Mouse (Mus musculus) layer of hippocampus, adult 18-20 months (tissue): Measurements from ENCODE around the gene Scrn2. TPM values are rescaled to one million over a fixed set of nuclear protein-coding genes. Genes with fewer than 3 reads are reported as not detected.
A peak's percentile ranks its signal among the peaks of the same experiment; 100 is the strongest.

Experiments used
- DNase-seq, 2 experiments: peaks; one replicate each; pipeline ENCODE4 v3.0.0; 2022; ENCODE audit warnings: low spot score in 2 of 2
- microRNA-seq, 2 experiments: library from miRNA; unstranded; fragments of <30 nt; microRNA quantifications; one replicate each; pipeline ENCODE4 v1.2.0; 2021
- total RNA-seq, 2 experiments: library from RNA; stranded (reverse); gene quantifications; 2 replicates each; pipeline ENCODE4 v1.2.3; 2021

The Scrn2 gene
- total RNA-seq, 2 experiments from 2014 or later = 4.0 to 4.9 TPM

DNA sequence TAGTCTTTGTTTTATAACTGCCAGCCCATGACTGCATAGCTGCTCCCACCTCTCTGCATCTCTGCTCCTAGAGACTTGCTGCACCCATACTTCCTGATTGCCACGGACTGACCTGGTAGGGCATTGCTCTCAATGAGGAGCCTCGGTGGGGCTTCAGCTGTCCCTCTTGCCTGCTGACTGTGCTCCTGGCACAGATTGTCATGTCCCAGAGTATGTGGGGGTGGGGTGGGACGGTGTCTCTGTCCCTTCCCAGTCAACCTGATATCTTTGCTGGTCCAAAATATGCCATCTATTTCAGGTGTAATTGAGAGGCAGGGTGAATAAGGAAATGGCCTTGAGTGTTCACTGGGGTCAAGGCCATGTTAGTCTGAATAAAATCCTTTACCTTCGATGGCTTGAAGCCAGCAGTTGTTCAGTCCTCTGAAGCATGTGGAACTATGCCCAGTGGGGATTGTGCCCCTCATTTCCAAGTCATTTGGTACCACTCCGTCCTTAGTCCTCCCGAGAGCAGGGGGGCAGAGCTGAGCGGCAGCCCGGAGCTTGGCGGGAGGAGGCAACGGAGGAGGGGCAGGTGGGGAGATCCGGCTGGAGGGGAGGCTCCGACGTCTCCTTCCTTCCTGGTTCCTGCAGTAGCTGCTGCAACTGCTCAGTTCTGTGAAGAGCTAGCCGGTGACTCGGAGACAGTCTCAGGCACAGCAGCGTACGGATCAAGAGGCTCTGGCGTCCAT, 20.6 kb downstream of the Scrn2 start, which contains the start of gene Osbpl7:
TSS of gene Osbpl7 (plus strand) at position 413 of the 728 bp plus-strand sequence.
- DNase-seq = peak; percentile 81 to 82

DNA sequence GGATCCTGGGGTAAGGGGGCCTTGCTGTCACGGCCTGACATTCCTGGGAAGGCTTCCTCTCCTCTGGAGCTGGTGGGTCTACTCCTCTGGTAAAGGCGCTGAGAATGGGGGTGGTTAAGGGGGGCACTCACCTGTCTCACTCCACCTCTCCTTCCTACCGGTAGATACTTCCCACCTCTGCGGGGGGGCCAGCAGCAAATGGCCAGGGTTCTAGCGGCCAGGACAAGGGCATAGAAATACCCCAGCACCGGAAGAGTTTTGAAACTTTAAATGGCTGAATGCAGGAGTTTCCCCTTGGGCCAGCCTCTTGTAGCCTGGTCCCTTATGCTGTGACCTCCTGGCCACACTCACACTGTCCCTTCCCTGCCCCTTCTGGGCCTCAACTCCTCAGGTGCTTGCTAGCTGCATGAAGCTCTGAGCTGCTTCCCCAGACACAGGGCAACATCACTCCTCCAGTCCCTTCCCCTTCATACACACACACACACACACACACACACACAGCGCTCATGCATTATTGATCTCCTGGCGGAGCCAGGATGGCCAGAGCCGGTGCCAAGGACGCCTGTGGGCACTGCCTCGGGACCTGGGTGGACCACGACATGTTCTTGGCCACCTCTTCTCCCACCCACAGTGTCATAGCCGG, 21.3 kb downstream of the Scrn2 start:
- no peak for DNase-seq

DNA sequence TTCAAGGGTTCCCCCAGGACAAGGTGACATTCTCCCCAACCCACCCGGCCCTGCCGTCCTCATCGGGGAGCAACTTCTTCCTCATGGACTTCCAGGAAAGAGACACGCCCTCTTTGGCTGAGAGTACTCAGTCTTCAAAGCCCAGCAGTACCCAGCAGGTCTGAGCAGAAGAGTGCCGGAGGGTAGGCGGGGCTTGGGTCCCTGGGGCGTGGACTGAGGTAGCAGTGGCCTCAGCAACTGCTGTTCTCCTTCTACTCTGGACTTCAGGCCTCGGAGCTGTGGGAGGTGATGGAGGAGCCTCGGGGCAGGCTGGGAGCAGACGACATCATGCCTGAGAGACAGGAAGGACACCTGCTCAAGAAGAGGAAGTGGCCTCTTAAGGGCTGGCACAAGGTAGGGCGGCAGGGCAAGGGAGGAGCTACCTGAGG, 22.5 kb downstream of the Scrn2 start:
- no peak for DNase-seq

DNA sequence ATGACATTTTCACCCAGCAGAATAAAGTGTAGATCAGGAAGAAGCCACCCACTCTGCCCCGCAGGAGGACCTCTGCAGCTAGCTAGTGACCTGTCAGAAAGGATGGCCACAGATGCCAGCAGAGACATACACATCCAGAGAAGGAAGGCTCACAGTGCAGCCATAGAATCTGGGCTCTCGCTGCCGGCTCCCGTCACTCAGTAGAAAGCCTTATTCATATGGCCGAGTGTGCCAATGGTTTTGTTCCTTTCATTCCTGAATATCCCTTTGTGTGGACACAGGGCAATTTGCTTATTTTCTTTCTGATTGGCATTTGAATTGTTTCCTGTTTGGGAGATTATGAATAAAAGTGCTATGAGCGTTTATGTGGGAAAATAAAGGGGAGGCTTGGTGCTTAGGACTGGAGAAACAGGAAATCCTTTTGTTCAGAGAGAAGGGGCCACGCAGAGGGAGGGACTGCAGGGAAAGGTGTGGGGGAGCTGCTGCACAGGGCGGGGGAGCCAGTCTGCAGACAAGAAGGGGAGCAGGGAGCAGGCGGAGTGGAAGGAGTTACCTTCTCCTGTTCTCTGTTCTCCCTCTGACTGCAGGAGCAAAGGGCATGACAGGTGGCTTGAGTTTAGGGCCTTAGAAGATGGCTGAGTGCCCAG, 33.7 kb downstream of the Scrn2 start:
- peak in 1 of 2 experiments; percentile 52 for DNase-seq

DNA sequence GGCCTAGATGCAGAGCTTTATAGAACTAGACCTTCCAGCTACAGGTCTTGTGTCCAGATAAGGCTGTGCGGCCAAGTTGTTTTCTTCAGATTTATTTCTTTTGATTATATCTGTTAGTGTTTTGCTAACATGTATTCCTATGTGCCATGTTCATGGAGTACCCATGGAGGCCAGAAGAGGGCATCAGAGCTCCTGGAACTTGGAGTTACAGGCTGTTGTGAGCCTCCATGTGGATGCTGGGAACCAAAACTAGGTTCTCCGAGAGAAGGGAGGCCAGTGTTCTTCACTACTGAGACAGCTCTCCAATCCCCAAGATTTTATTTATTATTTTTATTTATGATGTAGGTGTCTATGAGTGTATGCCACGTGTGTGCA, 34.2 kb downstream of the Scrn2 start:
- no peak for DNase-seq

DNA sequence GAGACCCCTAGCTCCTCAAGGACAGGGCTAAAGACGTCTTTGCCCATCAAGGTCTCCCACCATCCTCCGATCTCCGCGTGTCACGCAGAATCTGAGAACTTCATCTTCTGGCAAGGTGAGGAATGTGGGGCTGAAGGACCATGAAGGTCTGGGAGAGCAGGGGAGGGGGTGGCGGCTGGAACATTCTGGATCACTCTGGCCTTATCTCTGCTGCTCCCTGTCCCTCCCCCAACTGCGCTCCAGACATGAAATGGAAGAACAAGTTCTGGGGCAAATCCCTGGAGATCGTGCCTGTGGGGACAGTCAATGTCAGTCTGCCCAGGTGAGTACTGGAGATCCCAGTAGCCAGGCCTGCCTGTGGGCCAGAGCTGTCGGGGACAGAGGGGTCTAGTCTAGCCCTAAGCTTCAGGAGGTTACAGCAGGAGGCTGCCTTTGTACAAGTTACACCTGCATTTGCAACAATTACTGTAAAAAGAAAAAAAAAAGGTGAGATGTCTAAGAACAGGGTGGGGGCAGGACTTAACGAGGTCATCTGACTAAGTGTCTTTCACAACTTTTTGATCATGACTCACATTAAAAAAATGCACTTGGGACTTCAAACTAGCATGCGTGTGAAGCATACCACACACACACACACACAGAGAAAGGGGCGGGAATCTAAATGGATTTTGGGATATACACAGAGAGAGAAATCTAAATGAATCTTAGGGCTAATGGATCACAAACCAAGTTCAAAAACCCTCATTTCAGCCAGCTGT, 36.0 kb downstream of the Scrn2 start:
- DNase-seq = no peak

DNA sequence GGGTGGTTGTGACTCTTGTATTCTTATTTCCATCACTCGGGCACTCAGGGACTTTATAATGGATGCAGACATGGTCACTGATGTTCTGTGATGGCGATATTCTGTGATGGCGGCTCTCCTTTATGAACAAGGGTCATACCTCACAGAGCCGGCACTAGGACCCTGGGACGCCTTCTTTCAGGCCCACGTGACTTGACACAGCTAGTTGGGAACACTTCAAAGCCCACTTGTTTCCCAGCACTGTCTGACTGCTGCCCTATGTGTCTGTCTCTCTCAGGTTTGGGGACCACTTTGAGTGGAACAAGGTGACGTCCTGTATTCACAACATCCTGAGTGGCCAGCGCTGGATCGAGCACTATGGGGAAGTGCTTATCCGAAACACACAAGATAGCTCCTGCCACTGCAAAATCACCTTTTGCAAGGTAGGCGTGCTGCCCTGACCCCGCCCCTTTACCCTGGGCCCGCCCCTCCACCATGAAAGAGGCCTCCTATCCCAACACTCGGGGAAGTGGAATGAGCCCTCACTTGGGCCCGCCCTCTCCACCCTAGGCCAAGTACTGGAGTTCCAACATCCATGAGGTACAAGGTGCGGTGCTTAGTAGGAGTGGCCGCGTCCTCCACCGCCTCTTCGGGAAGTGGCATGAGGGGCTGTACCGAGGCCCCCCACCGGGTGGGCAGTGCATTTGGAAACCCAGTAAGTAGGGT, 37.1 kb downstream of the Scrn2 start:
- no peak for DNase-seq

DNA sequence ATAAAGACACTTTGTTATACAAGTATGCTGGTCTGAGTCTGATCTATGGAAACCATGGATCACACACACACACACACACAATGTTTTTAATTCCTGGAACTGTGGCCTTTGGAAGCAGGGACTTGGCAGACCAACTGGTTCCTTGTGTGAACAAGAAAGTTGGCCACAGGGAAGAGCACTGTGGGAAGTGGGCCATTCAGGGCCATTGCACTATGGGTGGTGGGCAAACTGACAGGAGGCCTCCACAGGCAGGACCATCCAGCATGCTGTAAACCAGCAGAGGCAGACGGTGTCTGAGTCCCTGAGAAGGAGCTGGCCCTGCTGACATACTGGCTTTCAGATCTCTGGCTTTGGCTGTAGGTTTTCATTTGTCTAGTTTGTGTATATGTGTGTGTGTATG, 39.6 kb downstream of the Scrn2 start:
- DNase-seq = no peak

DNA sequence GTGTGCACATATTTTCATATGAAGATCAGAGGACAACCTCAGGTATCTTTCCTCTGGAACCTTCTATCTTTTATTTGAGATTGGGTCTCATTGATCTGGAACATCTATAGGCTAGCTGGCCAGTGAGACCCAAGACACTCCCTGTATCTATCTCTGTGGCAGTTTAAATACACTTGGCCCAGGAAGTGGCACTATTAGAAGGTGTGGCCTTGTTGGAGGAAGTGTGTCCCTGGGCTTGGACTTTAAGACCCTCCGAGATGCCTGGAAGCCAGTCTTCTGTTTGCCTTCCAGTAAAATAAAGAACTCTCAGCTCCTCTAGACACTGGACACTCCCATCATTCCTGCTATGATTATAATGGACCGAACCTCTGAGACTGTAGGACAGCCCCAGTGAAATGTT, 40.0 kb downstream of the Scrn2 start:
- no peak for DNase-seq

DNA sequence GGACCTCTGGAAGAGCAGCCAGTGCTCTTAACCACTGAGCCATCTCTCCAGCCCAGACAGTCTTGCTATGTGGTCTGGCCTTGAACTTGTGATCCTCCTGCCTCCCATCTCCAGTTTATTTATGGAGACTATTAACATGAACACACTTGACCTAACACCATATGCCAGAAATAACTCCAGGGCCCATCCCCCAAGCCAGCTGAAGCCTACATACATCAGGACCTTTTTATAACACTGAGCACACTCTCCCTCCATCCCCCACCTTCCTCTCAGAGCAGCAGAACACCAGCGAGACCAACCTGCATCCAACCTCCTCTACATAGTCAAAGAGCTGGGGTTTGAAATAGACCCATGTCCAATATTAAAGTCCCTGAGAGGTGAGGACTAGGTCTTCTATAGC, 41.4 kb downstream of the Scrn2 start:
- no peak for DNase-seq

DNA sequence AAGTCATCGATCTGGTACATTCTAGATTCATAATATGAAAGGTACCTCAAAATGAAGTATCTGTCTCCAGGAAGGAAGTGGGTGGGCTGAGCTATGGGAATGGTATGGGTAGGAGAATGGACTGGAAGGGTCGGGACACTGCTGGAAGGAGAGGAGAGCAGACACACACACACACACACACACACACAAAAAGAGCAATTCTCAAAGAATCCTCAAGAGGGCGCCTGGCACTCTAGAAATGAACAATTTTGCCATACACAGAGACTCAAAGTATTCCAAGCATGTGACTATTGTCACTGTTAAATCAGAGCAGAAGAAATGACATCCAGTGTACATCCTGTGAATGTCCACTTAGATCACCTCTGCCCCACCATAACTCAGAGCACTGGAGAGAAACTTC, 42.8 kb downstream of the Scrn2 start:
- DNase-seq = peak; percentile 40 to 82

DNA sequence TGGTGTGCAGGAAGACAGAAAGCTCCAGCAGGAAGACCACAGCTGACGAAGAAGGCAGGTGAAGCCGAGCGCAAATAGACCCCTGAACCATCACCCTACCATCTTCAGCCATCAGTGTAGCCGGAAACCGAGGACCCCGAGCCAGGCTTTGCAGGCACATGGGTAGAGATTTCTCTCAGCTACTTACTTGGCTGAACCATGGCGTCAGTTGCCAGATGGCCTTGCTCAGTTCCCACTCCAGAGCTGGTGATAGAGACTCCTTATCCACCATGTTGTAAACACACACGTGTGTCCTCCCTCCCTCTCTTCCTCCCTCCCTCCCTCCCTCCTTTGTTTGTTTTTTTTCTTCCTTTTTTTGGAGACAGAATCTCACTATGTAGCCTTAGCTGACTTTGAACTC, 44.5 kb downstream of the Scrn2 start:
- no peak for DNase-seq

DNA sequence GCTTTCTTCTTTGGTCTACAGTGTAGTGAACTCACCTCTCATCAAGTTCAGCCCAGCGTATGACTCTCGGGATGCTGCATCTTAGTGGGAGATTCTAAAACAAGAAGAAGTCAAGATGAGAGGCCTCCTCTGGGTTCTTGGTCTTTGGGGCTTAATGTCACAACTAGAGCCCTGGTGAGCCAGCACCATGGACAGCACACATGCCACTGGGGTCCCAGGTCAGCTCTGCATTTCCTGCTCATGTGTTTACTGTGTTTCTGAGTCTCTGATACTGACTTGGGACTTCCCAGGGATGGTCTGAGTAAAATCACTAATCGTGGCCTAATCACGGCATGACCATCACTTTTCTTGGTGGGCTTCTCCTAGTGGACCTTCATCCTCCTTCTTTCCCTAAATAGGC, 49.0 kb downstream of the Scrn2 start:
- no peak for DNase-seq

DNA sequence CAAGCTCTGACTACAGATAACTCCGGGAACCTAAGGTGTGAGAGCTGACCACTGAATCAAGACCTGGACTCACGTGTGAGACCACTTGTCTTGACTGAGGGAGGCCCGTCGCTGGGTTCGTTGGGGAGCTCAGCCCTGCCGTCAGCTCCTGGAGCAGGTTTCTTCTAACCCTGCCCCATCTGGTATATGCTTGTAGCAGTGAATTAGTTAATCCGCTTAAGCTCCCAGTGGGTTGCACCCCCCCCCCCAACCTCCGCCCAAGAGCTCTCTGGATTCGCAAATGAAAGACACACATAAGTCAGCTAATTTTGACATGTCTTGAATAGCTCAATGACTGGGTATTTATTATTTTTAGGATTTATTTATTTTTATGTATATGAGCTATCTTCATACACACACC, 50.6 kb downstream of the Scrn2 start:
- no peak for DNase-seq

DNA sequence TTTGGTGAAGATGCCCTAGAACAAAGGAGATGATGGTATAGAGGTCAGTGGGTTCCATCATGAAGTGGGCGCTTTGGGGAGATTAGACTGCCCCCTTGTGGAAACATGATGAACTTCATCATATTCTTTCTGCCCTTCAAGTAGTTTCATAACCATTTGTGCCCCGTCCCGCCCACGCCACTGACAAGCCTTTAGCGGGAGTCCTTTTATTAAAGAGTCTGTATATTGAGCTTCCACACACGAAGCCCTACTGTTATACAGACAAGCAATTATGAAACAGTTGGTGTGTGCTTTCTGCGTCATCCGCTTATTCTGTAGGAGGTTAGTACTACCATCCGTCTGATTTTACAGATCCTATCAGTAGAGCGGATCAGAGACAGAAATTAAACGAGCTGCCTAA, 53.2 kb downstream of the Scrn2 start:
- peak; percentile 39 to 81 for DNase-seq

Small RNAs within 50 kb of the gene (microRNA-seq; reads per million reads assigned to microRNA genes)
- gene Mir8103 = 0.39 to 1.2 reads per million in 2 experiments

Other genes starting within 250 kb of the Scrn2 start
- 10 to 100 TPM; 48.5 to 48.9 TPM for gene Cbx1, start 240.8 kb upstream of the Scrn2 start, total RNA-seq
- gene Nfe2l1, start 200.0 kb upstream of the Scrn2 start, total RNA-seq = 100 to 1,000 TPM; 241 to 242 TPM
- gene Copz2, start 180.1 kb upstream of the Scrn2 start, total RNA-seq = 1 to 10 TPM; 6.5 to 8.2 TPM
- 10 to 100 TPM; 34.9 to 35.3 TPM for gene Cdk5rap3, start 113.4 kb upstream of the Scrn2 start, total RNA-seq
- gene Prr15l, start 101.8 kb upstream of the Scrn2 start, total RNA-seq = not detected
- 10 to 100 TPM; 34.2 to 35.0 TPM for gene Pnpo, start 86.0 kb upstream of the Scrn2 start, total RNA-seq
- gene Sp2, start 47.0 kb upstream of the Scrn2 start, total RNA-seq = 10 to 100 TPM; 13.0 to 13.4 TPM
- 1 to 10 TPM in 1 of 2 experiments, under 1 TPM in 1; 0.79 to 1.1 TPM for gene Sp6, start 16.5 kb upstream of the Scrn2 start, total RNA-seq
- gene Lrrc46, start 11.5 kb downstream of the Scrn2 start, total RNA-seq = under 1 TPM; 0.74 to 0.94 TPM
- gene Mrpl10, start 11.6 kb downstream of the Scrn2 start, total RNA-seq = 10 to 100 TPM; 76.0 to 80.4 TPM
- gene Osbpl7, start 20.7 kb downstream of the Scrn2 start, total RNA-seq = 10 to 100 TPM; 16.3 to 17.7 TPM
- under 1 TPM in 1 of 2 experiments, not detected in 1; 0.12 TPM for gene Tbx21, start 85.4 kb downstream of the Scrn2 start, total RNA-seq
- gene Tbkbp1, start 121.6 kb downstream of the Scrn2 start, total RNA-seq = 100 to 1,000 TPM in 1 of 2 experiments, 10 to 100 TPM in 1; 98.1 to 100 TPM
- gene Kpnb1, start 157.9 kb downstream of the Scrn2 start, total RNA-seq = 100 to 1,000 TPM; 125 to 130 TPM